Mouse (Mus musculus) kidney, adult 2 months (tissue): ENCODE data around the gene Sar1a. TPM values are rescaled to one million over a fixed set of nuclear protein-coding genes. Genes with fewer than 3 reads are reported as not detected.

ENCODE experiments used
- DNase-seq: peaks from one replicate; pipeline ENCODE4 v3.0.0; 2021
- H3K27ac ChIP-seq: fragments of 200-500 bp; 2 replicates; pipeline ENCODE4 v1.5.1; 2012; ENCODE audit warnings: low read depth, low read length, control low read depth, inconsistent platforms; ENCODE audit not compliant: insufficient read depth
- H3K27me3 ChIP-seq: fragments of 200-500 bp; replicated peaks from 2 replicates; pipeline ENCODE4 v1.6.1; 2012; ENCODE audit warnings: mild to moderate bottlenecking, moderate library complexity, low read length, inconsistent platforms; ENCODE audit not compliant: control insufficient read depth, insufficient read depth
- H3K36me3 ChIP-seq: fragments of 200-500 bp; 2 replicates; pipeline ENCODE4 v1.6.1; 2012; ENCODE audit warnings: mild to moderate bottlenecking, moderate library complexity, low read length, inconsistent platforms; ENCODE audit not compliant: control insufficient read depth, insufficient read depth
- H3K4me1 ChIP-seq: fragments of 200-500 bp; 2 replicates; pipeline ENCODE4 v1.6.1; 2011; ENCODE audit warnings: low read length; ENCODE audit not compliant: control insufficient read depth, insufficient read depth
- H3K4me3 ChIP-seq: fragments of 200-500 bp; 2 replicates; pipeline ENCODE4 v1.5.1; 2011; ENCODE audit warnings: mild to moderate bottlenecking, low read depth, low read length, control low read depth; ENCODE audit not compliant: insufficient read depth
- CTCF ChIP-seq: fragments of 200-500 bp; conservative IDR thresholded peaks from 2 replicates; pipeline ENCODE4 v1.5.1; 2011; ENCODE audit warnings: low read depth, mild to moderate bottlenecking, control low read depth, low read length, moderate library complexity, mixed read lengths; ENCODE audit not compliant: insufficient read depth, insufficient read length
- POLR2A ChIP-seq: fragments of 200-500 bp; IDR thresholded peaks from one replicate; pipeline ENCODE4 v1.6.1; 2011; ENCODE audit warnings: low read depth, low read length, control low read depth
- WGBS: fragments of 180-500 bp; shearing (Covaris S2); methylation state at CpG from one replicate; pipeline ENCODE4 v1.1.7; 2018; 5-methylcytosine and 5-hydroxymethylcytosine counted together
- polyA plus RNA-seq: library from polyadenylated mRNA; depleted of rRNA; stranded (reverse); fragments of >200 nt; gene quantifications from 2 replicates; pipeline ENCODE4 v1.2.3, GENCODE M21; 2012

Sar1a gene
- polyA plus RNA-seq, 1 experiment: 67.7 TPM

GRCm38 (mm10) chr10:61648737-61649645, 31.1 kb upstream of the Sar1a start:
- H3K4me3 ChIP-seq: peak overlapping the region; percentile 95
- H3K4me1 ChIP-seq: peaks cover 7% of the 10 kb centered on the region; the same call in 1 of the 2 replicates
- no peaks in the 10 kb centered on the region for H3K27me3 ChIP-seq
- H3K36me3 ChIP-seq: no peaks in the 10 kb centered on the region
- TF ChIP-seq CTCF (no peak), POLR2A (no peak)
- WGBS: 2% methylated on average over 49 of the region's 49 CpGs
- H3K27ac ChIP-seq: no peak overlapping the region
- DNase-seq: peak; percentile 24

GRCm38 (mm10) chr10:61654105-61654504, 26.0 kb upstream of the Sar1a start:
- Histone ChIP-seq H3K36me3 (no peaks in the 10 kb centered on the region), H3K4me1 (peaks cover 2% of the 10 kb centered on the region; the same call in 1 of the 2 replicates), H3K4me3 (no peak overlapping the region), H3K27me3 (no peaks in the 10 kb centered on the region), H3K27ac (no peak overlapping the region)
- TF ChIP-seq POLR2A (no peak), CTCF (no peak)
- DNase-seq: no peak
- 82% methylated on average over 4 of the region's 4 CpGs for WGBS

GRCm38 (mm10) chr10:61654691-61655090, 25.4 kb upstream of the Sar1a start:
- H3K4me3 ChIP-seq: no peak overlapping the region
- no peaks in the 10 kb centered on the region for H3K27me3 ChIP-seq
- TF ChIP-seq POLR2A (no peak), CTCF (no peak)
- WGBS: 73% methylated on average over 7 of the region's 7 CpGs
- no peak for DNase-seq
- no peaks in the 10 kb centered on the region for H3K36me3 ChIP-seq
- no peaks in the 10 kb centered on the region; the same call in 1 of the 2 replicates for H3K4me1 ChIP-seq
- H3K27ac ChIP-seq: no peak overlapping the region

- no peaks in the 10 kb centered on the region; the same call in 1 of the 2 replicates for H3K4me1 ChIP-seq
- no peaks in the 10 kb centered on the region for H3K36me3 ChIP-seq
- WGBS: 88% methylated on average over 3 of the region's 3 CpGs
- no peak for DNase-seq
- H3K27me3 ChIP-seq: no peaks in the 10 kb centered on the region
- no peak overlapping the region for H3K27ac ChIP-seq
- H3K4me3 ChIP-seq: no peak overlapping the region
- no peak for TF ChIP-seq POLR2A
- TF ChIP-seq CTCF: no peak
Observed at GRCm38 (mm10) chr10:61655188-61655587, 24.9 kb upstream of the Sar1a start.

- Histone ChIP-seq H3K4me1 (no peaks in the 10 kb centered on the region; the same call in 1 of the 2 replicates), H3K27ac (no peak overlapping the region), H3K36me3 (no peaks in the 10 kb centered on the region), H3K4me3 (no peak overlapping the region), H3K27me3 (no peaks in the 10 kb centered on the region)
- peak; percentile 70 for DNase-seq
- 68% methylated on average over 18 of the region's 18 CpGs for WGBS
- no peak for TF ChIP-seq POLR2A
- TF ChIP-seq CTCF: no peak
Observed at GRCm38 (mm10) chr10:61656928-61657882, 22.9 kb upstream of the Sar1a start.

- 21% methylated on average over 4 of the region's 4 CpGs for WGBS
- Histone ChIP-seq H3K4me1 (no peaks in the 10 kb centered on the region; the same call in 1 of the 2 replicates), H3K36me3 (no peaks in the 10 kb centered on the region), H3K27me3 (no peaks in the 10 kb centered on the region), H3K27ac (no peak overlapping the region), H3K4me3 (no peak overlapping the region)
- TF ChIP-seq POLR2A (no peak), CTCF (0 out of 2 replicates have a peak, but pooled peaks have one; percentile 5)
- no peak for DNase-seq
Observed at GRCm38 (mm10) chr10:61657985-61658384, 22.1 kb upstream of the Sar1a start.

- 72% methylated on average over 8 of the region's 8 CpGs for WGBS
- TF ChIP-seq POLR2A (no peak), CTCF (no peak)
- no peak overlapping the region for H3K4me3 ChIP-seq
- H3K36me3 ChIP-seq: no peaks in the 10 kb centered on the region
- no peaks in the 10 kb centered on the region for H3K27me3 ChIP-seq
- DNase-seq: no peak
- no peak overlapping the region for H3K27ac ChIP-seq
- H3K4me1 ChIP-seq: no peaks in the 10 kb centered on the region; the same call in 1 of the 2 replicates
Observed at GRCm38 (mm10) chr10:61661887-61662286, 18.2 kb upstream of the Sar1a start.
